In the genomic region with DNA sequence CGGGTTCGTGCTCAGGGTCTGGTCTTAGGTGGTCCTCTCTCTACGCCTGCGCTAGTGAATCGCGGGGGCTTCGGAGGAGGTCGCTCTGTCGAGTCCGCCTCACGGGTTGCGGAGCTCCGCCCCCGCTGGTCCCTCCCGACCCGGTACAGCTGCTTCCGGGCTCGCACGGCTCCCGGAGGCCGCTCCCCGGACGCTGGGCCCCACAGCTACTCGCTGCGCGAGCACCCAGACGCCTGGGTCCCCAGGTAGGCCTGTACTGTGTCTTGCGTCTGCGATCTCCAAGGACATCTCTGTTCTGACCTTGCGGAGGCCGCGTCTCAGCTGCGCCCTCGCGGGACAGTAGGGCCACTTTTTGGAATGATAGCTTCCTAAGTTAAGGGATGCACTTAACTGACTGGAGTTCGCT, we compare ENCODE assay signal across 7 mouse cellular contexts. TPM values are rescaled to one million over a fixed set of nuclear protein-coding genes. Genes with fewer than 3 reads are reported as not detected.
DNase-seq lines count a peak whose midpoint lies in the region; ATAC-seq lines count a peak whose summit lies in the region.

A gene (plus strand): TSS at position 168 of the 406 bp plus-strand sequence.

- H3K27me3 ChIP-seq in intestine, embryonic 15.5 days (replicated peaks) = no peaks in the 10 kb centered on the region
- H3K27me3 ChIP-seq in limb, embryonic 10.5 days (ENCODE audit: low read depth, poor library complexity, severe bottlenecking) = no peaks in the 10 kb centered on the region
- H3K27me3 ChIP-seq in midbrain, embryonic 11.5 days (ENCODE audit: control insufficient read depth, insufficient read depth, low read length) = no peaks in the 10 kb centered on the region

- peak within 1 kb of the TSS; percentile 78 for H3K27ac ChIP-seq in intestine, embryonic 15.5 days
- H3K27ac ChIP-seq in limb, embryonic 10.5 days = peak within 1 kb of the TSS; percentile 89
- H3K27ac ChIP-seq in midbrain, embryonic 11.5 days (ENCODE audit: low read depth, low read length) = peak within 1 kb of the TSS; percentile 40

- no peaks in the 10 kb centered on the region for H3K9me3 ChIP-seq in intestine, embryonic 15.5 days
- H3K9me3 ChIP-seq in limb, embryonic 10.5 days (replicated peaks) = no peaks in the 10 kb centered on the region
- H3K9me3 ChIP-seq in midbrain, embryonic 11.5 days (ENCODE audit: control insufficient read depth, low read length) = no peaks in the 10 kb centered on the region

- ATAC-seq in intestine, embryonic 15.5 days = peak; percentile 73
- ATAC-seq in midbrain, embryonic 11.5 days (ENCODE audit: low FRiP score) = peak; percentile 48

- H3K36me3 ChIP-seq in intestine, embryonic 15.5 days = 0 out of 2 replicates have a peak, but pooled peaks cover 3% of the 10 kb centered on the region
- H3K36me3 ChIP-seq in limb, embryonic 10.5 days = peaks cover 44% of the 10 kb centered on the region
- H3K36me3 ChIP-seq in midbrain, embryonic 11.5 days (ENCODE audit: control insufficient read depth, insufficient read depth, low read length) = no peaks in the 10 kb centered on the region; the same call in 1 of the 2 replicates

- peak within 1 kb of the TSS; percentile 79 for H3K4me2 ChIP-seq in intestine, embryonic 15.5 days (replicated peaks)
- peak within 1 kb of the TSS; percentile 75 for H3K4me2 ChIP-seq in midbrain, embryonic 11.5 days

- DNase-seq in adrenal gland, adult 2 months = peak; percentile 90
- peak; percentile 82 for DNase-seq in embryo, embryonic 10.5 days (ENCODE audit: low spot score)
- DNase-seq in gastrocnemius, postnatal 36 days = peak; percentile 65 to 73
- DNase-seq in limb, embryonic 10.5 days (ENCODE audit: low spot score) = peak; percentile 83
- DNase-seq in midbrain, embryonic 11.5 days (ENCODE audit: low spot score, missing footprints) = peak; percentile 93
- DNase-seq in skeletal muscle tissue, adult 2 months (ENCODE audit: low read depth, low spot score) = peak; percentile 60

- under 1% methylated on average over 36 of the region's 36 CpGs for WGBS in intestine, embryonic 15.5 days
- WGBS in limb, embryonic 10.5 days = under 1% methylated on average over 36 of the region's 36 CpGs
- under 1% methylated on average over 36 of the region's 36 CpGs for WGBS in midbrain, embryonic 11.5 days

- H3K4me1 ChIP-seq in intestine, embryonic 15.5 days (replicated peaks) = peaks cover 27% of the 10 kb centered on the region
- peaks cover 44% of the 10 kb centered on the region for H3K4me1 ChIP-seq in limb, embryonic 10.5 days
- H3K4me1 ChIP-seq in midbrain, embryonic 11.5 days (ENCODE audit: control insufficient read depth, insufficient read depth, low read length) = peaks cover 16% of the 10 kb centered on the region

- intact Hi-C loops in gastrocnemius, postnatal 36 days (cut with DNase I) = no loop called here

- peak within 1 kb of the TSS; percentile 56 for H3K4me3 ChIP-seq in intestine, embryonic 15.5 days (replicated peaks)
- H3K4me3 ChIP-seq in limb, embryonic 10.5 days = peak within 1 kb of the TSS; percentile 64
- H3K4me3 ChIP-seq in midbrain, embryonic 11.5 days (ENCODE audit: low read depth, low read length) = peak within 1 kb of the TSS; percentile 62

- peak within 1 kb of the TSS; percentile 57 for H3K9ac ChIP-seq in intestine, embryonic 15.5 days
- H3K9ac ChIP-seq in midbrain, embryonic 11.5 days (ENCODE audit: low read length) = peak within 1 kb of the TSS; percentile 92

RNA-seq across cellular contexts. Expression of the gene that starts here (rescaled TPM):
- total RNA-seq in adrenal gland, adult 2 months (2021) = 10 to 100 TPM; 23.4 to 32.0 TPM
- polyA plus RNA-seq in adrenal gland, adult 2 months (2012; rRNA removed) = 27.7 and 45.5 TPM in 2 replicates
- 10 to 100 TPM; 13.0 to 17.0 TPM for total RNA-seq in gastrocnemius, postnatal 36 days (2021)
- 13.6 and 13.7 TPM in 2 replicates for polyA plus RNA-seq in intestine, embryonic 15.5 days (2015; fragmentation: Nextera tagmentation; extraction: Ambion mirVana)
- 8.4 and 8.5 TPM in 2 replicates for polyA plus RNA-seq in limb, embryonic 10.5 days (2016; fragmentation: Nextera tagmentation; extraction: Ambion mirVana)
- polyA plus RNA-seq in midbrain, embryonic 11.5 days (2014; fragmentation: Nextera tagmentation; extraction: Ambion mirVana) = 7.1 and 8.1 TPM in 2 replicates

Comparison
In these comparisons a context has a peak if more than half of its experiments do, and no peak if none do; other contexts are left out.
1. Peak in every context shown above with its lines: DNase-seq, ATAC-seq, H3K4me3 ChIP-seq and H3K27ac ChIP-seq.